Mouse (Mus musculus) forebrain, postnatal 0 days (tissue): ENCODE results near the gene Zc3h8. TPM values are rescaled to one million over a fixed set of nuclear protein-coding genes. Genes with fewer than 3 reads are reported as not detected.

ENCODE experiments used
- ATAC-seq: fragments of 200-750 bp; cut with Nextera tagmentation; 2 replicates; pipeline ENCODE4 v1.8.0; 2017; ENCODE audit warnings: mild to moderate bottlenecking, moderate library complexity
- DNase-seq: peaks from one replicate; pipeline ENCODE4 v3.0.0-alpha.2; 2015
- H3K27ac ChIP-seq: fragments of 300-500 bp; sonication (generic); 2 replicates; pipeline ENCODE4 v1.5.1; 2014; ENCODE audit warnings: low read depth, mild to moderate bottlenecking, antibody characterized with exemption, low read length, moderate library complexity, mixed read lengths
- H3K27me3 ChIP-seq: fragments of 300-500 bp; sonication (generic); 2 replicates; pipeline ENCODE4 v1.6.1; 2014; ENCODE audit warnings: mild to moderate bottlenecking, low read length, mixed read lengths; ENCODE audit not compliant: insufficient read depth
- H3K36me3 ChIP-seq: fragments of 300-500 bp; sonication (generic); 2 replicates; pipeline ENCODE4 v1.6.1; 2014; ENCODE audit warnings: mild to moderate bottlenecking, moderate library complexity; ENCODE audit not compliant: insufficient read depth
- H3K4me1 ChIP-seq: fragments of 300-500 bp; sonication (generic); 2 replicates; pipeline ENCODE4 v1.6.1; 2014; ENCODE audit warnings: antibody characterized with exemption; ENCODE audit not compliant: insufficient read depth
- H3K4me2 ChIP-seq: fragments of 300-500 bp; sonication (generic); 2 replicates; pipeline ENCODE4 v1.6.1; 2014; ENCODE audit warnings: low read depth, mild to moderate bottlenecking, moderate library complexity
- H3K4me3 ChIP-seq: fragments of 300-500 bp; sonication (generic); 2 replicates; pipeline ENCODE4 v1.5.1; 2014; ENCODE audit warnings: low read depth, low read length, mixed read lengths
- H3K9ac ChIP-seq: fragments of 300-500 bp; sonication (generic); 2 replicates; pipeline ENCODE4 v1.6.1; 2014; ENCODE audit warnings: mild to moderate bottlenecking
- H3K9me3 ChIP-seq: fragments of 300-500 bp; sonication (generic); 2 replicates; pipeline ENCODE4 v1.6.1; 2016; ENCODE audit warnings: low read length
- CTCF ChIP-seq: sonication (generic); IDR thresholded peaks from 2 replicates; pipeline ENCODE4 v1.5.1; 2016; ENCODE audit warnings: antibody characterized with exemption, control low read depth, low read depth
- WGBS: fragments of 180-500 bp; shearing (Covaris S2); extraction: QIAGEN DNeasy Blood & Tissue Kit; methylation state at CpG from one replicate; pipeline ENCODE4 v1.1.7; 2014; 5-methylcytosine and 5-hydroxymethylcytosine counted together
- polyA plus RNA-seq: library from polyadenylated mRNA; unstranded; fragments of >200 nt; fragmentation: Nextera tagmentation; extraction: Ambion mirVana; gene quantifications from 2 replicates; pipeline ENCODE4 v1.2.1, GENCODE M21; 2015
- total RNA-seq: library from RNA; depleted of rRNA; stranded (reverse); fragments of >200 nt; gene quantifications from 2 replicates; pipeline ENCODE4 v1.2.3, GENCODE M21; 2014

Gene Zc3h8
- total and polyA plus RNA-seq, 2 experiments from 2014 or later: 6.8 to 11.9 TPM

DNA sequence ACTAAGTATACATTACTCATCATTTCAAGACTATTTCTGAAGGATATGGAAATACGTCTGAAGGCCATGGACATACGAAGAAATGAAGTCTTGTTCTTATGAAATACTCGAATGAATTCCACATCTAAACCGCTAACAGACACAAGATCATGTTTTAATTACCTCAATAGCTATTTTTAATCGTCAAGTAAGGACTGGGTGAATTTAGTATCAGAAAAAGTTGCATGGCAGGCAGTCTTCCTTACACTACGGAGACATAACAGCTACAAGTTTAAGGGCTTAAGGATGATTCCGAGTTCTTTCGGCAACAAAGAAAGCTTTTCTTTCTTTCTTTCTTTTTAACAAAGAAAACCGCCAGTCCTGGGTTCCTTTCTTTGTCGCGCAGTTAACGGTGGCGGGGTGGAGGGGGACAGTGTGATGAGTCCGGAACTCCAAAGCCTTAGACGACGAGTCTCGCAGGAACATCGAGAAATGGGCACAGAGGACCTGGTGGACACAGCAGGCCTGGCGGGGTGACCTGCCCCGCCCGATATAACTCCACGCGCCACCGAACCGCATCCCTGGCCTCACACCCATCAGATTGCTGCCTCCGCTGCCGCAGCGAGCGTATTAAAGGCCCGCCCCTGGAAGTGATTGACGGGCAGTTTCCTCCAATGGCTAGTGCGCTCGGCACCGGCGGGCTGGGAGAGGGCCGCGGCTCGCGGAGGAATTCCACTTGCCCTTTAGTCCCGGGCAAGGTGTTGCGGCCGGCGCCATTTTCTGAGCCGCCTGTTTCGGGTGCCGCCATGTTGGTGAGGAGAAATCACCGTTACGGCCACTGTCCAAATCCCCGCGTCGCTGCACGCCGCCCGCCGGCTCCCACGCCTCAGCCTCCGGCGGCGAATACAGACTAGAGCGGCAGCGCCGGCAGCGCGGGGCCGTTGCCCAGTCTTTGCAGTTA, 23.0 kb upstream of the Zc3h8 start, which contains the start of gene Zc3h6:
Gene Zc3h6 (plus strand): TSS at position 762 of the 940 bp plus-strand sequence.
- Histone ChIP-seq H3K4me1 (peaks cover 15% of the 10 kb centered on the region), H3K27ac (peak within 1 kb of the TSS; percentile 100), H3K4me3 (peak within 1 kb of the TSS; percentile 80), H3K9ac (peak within 1 kb of the TSS; percentile 100), H3K9me3 (no peaks in the 10 kb centered on the region), H3K36me3 (no peaks in the 10 kb centered on the region), H3K4me2 (peak within 1 kb of the TSS; percentile 60), H3K27me3 (no peaks in the 10 kb centered on the region)
- TF ChIP-seq CTCF: no peak
- peak; percentile 100 for DNase-seq
- peak; percentile 98 for ATAC-seq
- under 1% methylated on average over 65 of the region's 65 CpGs for WGBS

DNA sequence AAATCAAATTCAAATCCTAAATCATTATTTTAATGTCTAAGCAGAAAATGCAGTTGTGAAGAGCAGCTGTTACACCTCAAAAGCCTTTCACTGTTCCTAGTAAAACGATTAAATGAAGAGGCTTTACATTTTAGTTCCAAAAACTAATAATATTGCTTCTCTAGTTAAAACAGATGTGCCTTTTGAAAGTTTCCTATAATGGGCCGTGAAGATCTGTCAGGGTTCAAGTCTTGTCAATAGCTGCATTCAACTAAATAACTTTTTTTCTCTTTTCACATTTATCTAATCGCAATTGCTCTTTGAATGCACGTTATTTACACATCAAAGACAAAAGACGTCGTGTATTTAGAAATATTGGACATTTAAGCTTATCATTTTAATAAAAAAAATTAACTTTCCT, 22.4 kb upstream of the Zc3h8 start:
- TF ChIP-seq CTCF: no peak
- WGBS: 2% methylated on average over 6 of the region's 6 CpGs
- peak overlapping the region; percentile 100 for H3K9ac ChIP-seq
- DNase-seq: peak; percentile 32
- H3K27ac ChIP-seq: peak overlapping the region; percentile 100
- no peaks in the 10 kb centered on the region for H3K36me3 ChIP-seq
- H3K4me1 ChIP-seq: peaks cover 15% of the 10 kb centered on the region
- peak overlapping the region; percentile 60 for H3K4me2 ChIP-seq
- no peaks in the 10 kb centered on the region for H3K27me3 ChIP-seq
- peak overlapping the region; percentile 80 for H3K4me3 ChIP-seq
- H3K9me3 ChIP-seq: no peaks in the 10 kb centered on the region
- no peak for ATAC-seq

DNA sequence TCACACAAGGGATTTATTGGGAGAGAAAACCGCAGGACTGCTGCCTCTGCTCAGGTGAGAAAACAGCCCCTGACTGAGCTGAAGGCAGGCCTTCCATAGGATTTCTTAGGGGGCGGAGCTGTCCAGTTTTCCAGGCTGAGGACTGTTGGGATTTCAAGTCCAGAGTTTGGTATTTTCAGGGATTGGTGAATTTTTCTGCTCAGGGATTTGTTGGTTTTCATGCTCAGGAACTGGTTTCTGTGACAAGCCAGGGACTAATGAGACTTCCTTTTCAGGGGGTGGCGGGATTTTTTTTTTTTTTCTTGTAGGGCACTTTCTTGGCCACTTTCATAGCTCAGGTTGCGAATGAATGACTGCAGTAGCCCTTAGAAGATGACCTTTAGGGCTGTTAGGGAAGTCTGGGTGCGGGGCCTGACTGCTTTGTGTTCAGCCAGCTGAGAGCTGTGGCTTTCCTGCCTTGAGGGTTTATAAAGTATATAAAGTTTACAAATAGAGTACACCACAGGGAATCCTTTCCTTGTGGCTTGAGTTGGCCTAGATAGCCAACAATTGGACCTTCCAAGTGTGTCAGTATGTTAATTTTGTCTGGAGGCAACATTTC, 21.7 kb upstream of the Zc3h8 start:
- DNase-seq: no peak
- Histone ChIP-seq H3K4me3 (no peak overlapping the region; the same call in 1 of the 2 replicates), H3K9me3 (no peaks in the 10 kb centered on the region), H3K4me2 (peak overlapping the region; percentile 60), H3K27ac (peak overlapping the region; percentile 100), H3K9ac (no peak overlapping the region), H3K36me3 (no peaks in the 10 kb centered on the region), H3K4me1 (peaks cover 15% of the 10 kb centered on the region), H3K27me3 (no peaks in the 10 kb centered on the region)
- no peak for TF ChIP-seq CTCF
- 41% methylated on average over 5 of the region's 5 CpGs for WGBS
- no peak for ATAC-seq

DNA sequence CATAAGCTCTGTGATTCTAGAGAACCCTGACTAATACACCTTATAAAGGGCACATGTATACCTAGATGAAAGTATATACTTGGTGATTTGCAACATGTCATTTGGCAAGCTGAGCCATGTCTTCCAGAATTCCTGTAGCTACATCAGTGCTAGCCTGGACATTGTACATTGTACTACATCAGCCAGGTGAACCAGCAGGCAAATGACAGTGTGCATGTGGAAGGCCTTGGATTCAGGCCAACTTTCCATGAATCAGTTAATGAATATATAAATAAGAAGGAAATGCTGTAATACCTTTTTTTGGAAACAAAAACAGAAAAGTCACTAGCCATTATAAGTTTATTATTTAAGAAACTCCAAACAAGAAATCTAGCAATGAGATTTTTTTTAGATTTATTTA, 10.3 kb upstream of the Zc3h8 start:
- Histone ChIP-seq H3K27ac (no peak overlapping the region), H3K27me3 (no peaks in the 10 kb centered on the region), H3K4me2 (no peak overlapping the region), H3K9ac (no peak overlapping the region), H3K4me1 (no peaks in the 10 kb centered on the region), H3K4me3 (no peak overlapping the region), H3K9me3 (no peaks in the 10 kb centered on the region), H3K36me3 (no peaks in the 10 kb centered on the region)
- DNase-seq: no peak
- no peak for ATAC-seq
- no peak for TF ChIP-seq CTCF

DNA sequence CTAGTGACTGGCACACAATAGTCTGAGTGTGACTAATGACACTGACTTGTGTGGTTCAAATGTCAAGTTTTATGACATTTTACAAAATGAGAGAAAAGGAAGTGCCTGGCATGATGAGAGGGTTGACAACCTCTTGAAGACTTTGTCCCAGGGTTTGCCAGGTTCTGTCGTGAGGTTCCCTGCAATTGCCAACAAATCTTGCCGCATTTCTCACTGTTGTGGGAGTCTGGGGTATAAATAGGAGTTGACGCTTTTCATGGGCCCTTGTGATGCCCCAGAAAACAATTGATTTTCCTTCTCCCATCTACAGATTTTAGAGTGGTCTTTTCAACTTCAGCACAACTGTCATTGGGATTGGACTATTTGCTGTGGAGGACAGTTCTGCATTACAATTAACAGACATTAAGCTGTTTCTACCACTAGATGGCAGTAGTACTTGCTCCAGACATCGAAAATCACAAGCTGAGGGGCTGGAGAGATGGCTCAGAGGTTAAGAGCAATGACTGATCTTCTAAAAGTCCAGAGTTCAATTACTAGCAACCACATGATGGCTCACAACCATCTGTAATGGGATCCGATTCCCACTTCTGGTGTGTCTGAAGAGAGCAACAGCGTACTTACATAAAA, 4.2 kb upstream of the Zc3h8 start:
- Histone ChIP-seq H3K27ac (no peak overlapping the region), H3K36me3 (no peaks in the 10 kb centered on the region), H3K4me1 (no peaks in the 10 kb centered on the region), H3K4me2 (no peak overlapping the region), H3K9me3 (no peaks in the 10 kb centered on the region), H3K9ac (no peak overlapping the region), H3K27me3 (no peaks in the 10 kb centered on the region), H3K4me3 (no peak overlapping the region)
- peak; percentile 87 for TF ChIP-seq CTCF
- WGBS: 28% methylated on average over 6 of the region's 6 CpGs
- DNase-seq: peak; percentile 67
- peak; percentile 42 for ATAC-seq

DNA sequence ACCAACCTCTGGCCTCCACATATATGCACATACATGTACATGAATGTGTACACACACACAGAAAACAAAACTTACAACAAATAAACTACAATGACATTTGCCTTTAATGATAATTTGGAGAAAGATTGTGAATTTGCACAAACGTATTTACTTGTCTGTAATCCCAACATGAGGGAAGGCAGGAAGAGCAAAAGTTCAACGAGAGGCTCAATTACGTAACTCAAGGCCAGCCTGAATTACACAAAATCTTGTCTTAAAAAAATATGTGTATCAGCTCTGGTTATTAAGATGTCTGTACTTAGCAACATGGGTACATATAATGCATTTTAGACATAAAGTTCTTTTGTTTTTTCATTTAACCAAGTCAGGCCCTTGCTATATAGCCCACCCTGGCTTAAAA, 7.6 kb downstream of the Zc3h8 start:
- H3K27me3 ChIP-seq: no peaks in the 10 kb centered on the region
- ATAC-seq (no peak), DNase-seq (no peak)
- peaks cover 4% of the 10 kb centered on the region; the same call in 1 of the 2 replicates for H3K36me3 ChIP-seq
- no peak overlapping the region for H3K4me2 ChIP-seq
- TF ChIP-seq CTCF: no peak
- no peak overlapping the region for H3K9ac ChIP-seq
- WGBS: 93% methylated on average over 3 of the region's 3 CpGs
- H3K27ac ChIP-seq: no peak overlapping the region
- H3K9me3 ChIP-seq: no peaks in the 10 kb centered on the region
- H3K4me1 ChIP-seq: no peaks in the 10 kb centered on the region
- no peak overlapping the region for H3K4me3 ChIP-seq

DNA sequence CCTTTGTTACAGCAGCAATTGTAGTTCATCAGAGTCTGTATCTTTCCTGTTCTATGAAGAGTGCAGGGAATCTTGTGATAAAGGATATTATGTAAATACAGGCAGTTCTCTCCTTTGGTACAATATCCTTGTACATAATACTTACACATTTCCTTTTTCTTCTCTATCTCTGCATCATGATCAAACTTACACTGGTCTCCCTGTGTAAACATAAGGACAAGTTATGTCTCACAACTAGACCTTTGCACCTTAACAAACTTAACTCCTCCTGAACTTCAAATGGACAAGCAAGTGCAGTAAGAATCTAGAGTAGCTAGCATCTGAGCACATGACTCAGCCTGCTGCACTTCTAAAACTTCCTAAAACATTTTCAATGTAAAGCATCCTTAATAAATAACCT, 13.2 kb downstream of the Zc3h8 start:
- H3K4me3 ChIP-seq: no peak overlapping the region
- H3K4me1 ChIP-seq: no peaks in the 10 kb centered on the region
- H3K9ac ChIP-seq: no peak overlapping the region
- H3K4me2 ChIP-seq: no peak overlapping the region
- H3K27ac ChIP-seq: no peak overlapping the region
- peaks cover 25% of the 10 kb centered on the region; the same call in 1 of the 2 replicates for H3K36me3 ChIP-seq
- no peaks in the 10 kb centered on the region for H3K27me3 ChIP-seq
- ATAC-seq (no peak), DNase-seq (no peak)
- no peaks in the 10 kb centered on the region for H3K9me3 ChIP-seq
- TF ChIP-seq CTCF: no peak
